Mouse (Mus musculus): Measurements from ENCODE around the gene Crcp. TPM values are rescaled to one million over a fixed set of nuclear protein-coding genes. Genes with fewer than 3 reads are reported as not detected.
"Not testable (repeated sequence)": the region's sequence is repeated elsewhere in the genome, so short reads cannot be mapped to it uniquely, and the experiment has no call there.

Crcp gene
- polyA plus RNA-seq, 1 experiment from 2014 or later: 37.0 TPM

DNA sequence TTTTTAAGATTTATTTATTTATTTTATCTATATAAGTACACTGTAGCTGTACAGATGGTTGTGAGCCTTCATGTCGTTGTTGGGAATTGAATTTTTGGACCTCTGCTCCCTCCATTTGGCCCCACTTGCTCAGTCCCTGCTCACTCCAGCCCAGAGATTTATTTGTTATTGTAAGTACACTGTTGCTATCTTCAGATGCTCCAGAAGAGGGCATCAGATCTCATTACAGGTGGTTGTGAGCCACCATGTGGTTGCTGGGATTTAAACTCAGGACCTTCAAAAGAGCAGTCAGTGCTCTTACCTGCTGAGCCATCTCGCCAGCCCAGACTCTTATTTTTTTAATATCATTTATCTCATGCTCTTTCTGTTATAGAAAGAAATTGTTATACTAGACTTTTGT, 7.2 kb downstream of the Crcp start:
- not testable (repeated sequence) for H3K36me3 ChIP-seq (ENCODE audit: control insufficient read depth, insufficient read depth, low read length); H3K4me1 ChIP-seq (replicated peaks; ENCODE audit: control insufficient read depth, insufficient read depth, low read length); H3K27me3 ChIP-seq (ENCODE audit: control insufficient read depth, insufficient read depth, low read depth, low read length); H3K4me2 ChIP-seq (ENCODE audit: low read depth, low read length); H3K9me3 ChIP-seq (ENCODE audit: control insufficient read depth, low read length); H3K27ac ChIP-seq (ENCODE audit: low read length); H3K4me3 ChIP-seq (ENCODE audit: low read length); H3K9ac ChIP-seq (ENCODE audit: low read length); ATAC-seq (ENCODE audit: low read depth)
- WGBS: 49% methylated on average over 2 of the region's 2 CpGs

- H3K27me3 ChIP-seq (ENCODE audit: control insufficient read depth, insufficient read depth, low read depth, low read length): no peaks in the 10 kb centered on the region
- H3K4me2 ChIP-seq (ENCODE audit: low read depth, low read length): no peak overlapping the region
- H3K36me3 ChIP-seq (ENCODE audit: control insufficient read depth, insufficient read depth, low read length): peaks cover 14% of the 10 kb centered on the region
- H3K27ac ChIP-seq (ENCODE audit: low read length): no peak overlapping the region
- no peak overlapping the region for H3K4me3 ChIP-seq (ENCODE audit: low read length)
- H3K4me1 ChIP-seq (replicated peaks; ENCODE audit: control insufficient read depth, insufficient read depth, low read length): no peaks in the 10 kb centered on the region
- no peak overlapping the region for H3K9ac ChIP-seq (ENCODE audit: low read length)
- no peak for ATAC-seq (ENCODE audit: low read depth)
- WGBS: 62% methylated on average over 19 of the region's 19 CpGs
- no peaks in the 10 kb centered on the region for H3K9me3 ChIP-seq (ENCODE audit: control insufficient read depth, low read length)
Measured at GRCm38 (mm10) chr5:130037752-130038455, 8.8 kb downstream of the Crcp start.

GRCm38 (mm10) chr5:130040797-130041196, 11.7 kb downstream of the Crcp start:
- Histone ChIP-seq H3K9me3 (ENCODE audit: control insufficient read depth, low read length) (no peaks in the 10 kb centered on the region), H3K4me1 (replicated peaks; ENCODE audit: control insufficient read depth, insufficient read depth, low read length) (no peaks in the 10 kb centered on the region), H3K27ac (ENCODE audit: low read length) (no peak overlapping the region), H3K9ac (ENCODE audit: low read length) (no peak overlapping the region), H3K4me2 (ENCODE audit: low read depth, low read length) (no peak overlapping the region), H3K36me3 (ENCODE audit: control insufficient read depth, insufficient read depth, low read length) (peaks cover 14% of the 10 kb centered on the region), H3K4me3 (ENCODE audit: low read length) (no peak overlapping the region), H3K27me3 (ENCODE audit: control insufficient read depth, insufficient read depth, low read depth, low read length) (no peaks in the 10 kb centered on the region)
- WGBS: 89% methylated on average over 4 of the region's 4 CpGs
- ATAC-seq (ENCODE audit: low read depth): no peak

- Histone ChIP-seq H3K4me3 (ENCODE audit: low read length) (no peak overlapping the region), H3K9ac (ENCODE audit: low read length) (no peak overlapping the region), H3K4me2 (ENCODE audit: low read depth, low read length) (no peak overlapping the region), H3K27me3 (ENCODE audit: control insufficient read depth, insufficient read depth, low read depth, low read length) (no peaks in the 10 kb centered on the region), H3K27ac (ENCODE audit: low read length) (no peak overlapping the region), H3K9me3 (ENCODE audit: control insufficient read depth, low read length) (no peaks in the 10 kb centered on the region), H3K36me3 (ENCODE audit: control insufficient read depth, insufficient read depth, low read length) (peaks cover 14% of the 10 kb centered on the region), H3K4me1 (replicated peaks; ENCODE audit: control insufficient read depth, insufficient read depth, low read length) (no peaks in the 10 kb centered on the region)
- no peak for ATAC-seq (ENCODE audit: low read depth)
- WGBS: 73% methylated on average over 4 of the region's 4 CpGs
Measured at GRCm38 (mm10) chr5:130041262-130041661, 12.2 kb downstream of the Crcp start.

DNA sequence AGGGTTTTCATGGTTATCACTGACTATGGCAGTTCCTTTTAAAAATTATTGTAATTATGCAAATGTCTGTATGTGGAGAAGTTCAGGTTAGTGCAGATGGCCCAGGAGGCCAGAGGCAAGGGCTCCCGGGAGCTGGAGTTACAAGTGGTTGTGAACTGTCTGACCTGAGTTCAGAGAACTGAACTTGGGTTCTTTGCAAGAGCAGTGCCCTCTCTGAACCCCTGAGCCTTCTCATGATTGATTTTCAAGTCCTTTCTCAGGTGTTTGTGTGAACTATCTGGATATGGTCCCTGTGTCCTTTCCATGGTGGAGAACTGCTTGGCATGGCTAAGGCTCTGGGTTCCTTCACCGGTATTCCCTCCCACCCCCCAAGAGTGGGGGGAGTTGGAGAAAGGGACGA, 14.7 kb downstream of the Crcp start:
- no peak for ATAC-seq (ENCODE audit: low read depth)
- no peak overlapping the region for H3K27ac ChIP-seq (ENCODE audit: low read length)
- no peaks in the 10 kb centered on the region for H3K9me3 ChIP-seq (ENCODE audit: control insufficient read depth, low read length)
- H3K4me3 ChIP-seq (ENCODE audit: low read length): no peak overlapping the region
- peaks cover 23% of the 10 kb centered on the region for H3K36me3 ChIP-seq (ENCODE audit: control insufficient read depth, insufficient read depth, low read length)
- no peaks in the 10 kb centered on the region for H3K4me1 ChIP-seq (replicated peaks; ENCODE audit: control insufficient read depth, insufficient read depth, low read length)
- no peak overlapping the region for H3K4me2 ChIP-seq (ENCODE audit: low read depth, low read length)
- no peak overlapping the region for H3K9ac ChIP-seq (ENCODE audit: low read length)
- WGBS: 88% methylated on average over 3 of the region's 3 CpGs
- no peaks in the 10 kb centered on the region for H3K27me3 ChIP-seq (ENCODE audit: control insufficient read depth, insufficient read depth, low read depth, low read length)

DNA sequence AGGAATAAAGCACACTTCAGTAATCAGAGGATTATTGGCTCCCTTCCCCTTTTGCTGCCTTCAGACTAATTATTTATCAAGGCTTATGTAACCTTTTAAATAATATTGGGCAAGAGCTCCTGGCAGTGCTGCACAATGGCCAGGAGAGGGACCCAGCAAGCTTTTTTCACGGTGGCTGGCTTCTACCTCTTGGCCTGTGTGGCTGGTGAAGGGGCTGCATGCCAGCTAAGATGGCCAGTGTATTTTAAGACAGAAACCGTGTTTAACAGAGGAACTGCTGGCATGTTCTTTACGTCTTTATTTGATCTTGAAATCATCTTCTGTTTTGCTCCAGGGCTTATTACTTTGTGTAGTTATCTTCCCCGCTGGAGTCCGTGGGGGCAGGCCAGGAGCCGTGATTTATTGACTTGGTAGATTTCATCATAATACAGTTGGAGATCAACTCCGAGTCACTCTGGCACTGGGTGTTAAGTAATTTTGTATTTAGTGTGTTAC, 15.2 kb downstream of the Crcp start:
- H3K36me3 ChIP-seq (ENCODE audit: control insufficient read depth, insufficient read depth, low read length): peaks cover 23% of the 10 kb centered on the region
- no peaks in the 10 kb centered on the region for H3K9me3 ChIP-seq (ENCODE audit: control insufficient read depth, low read length)
- no peak overlapping the region for H3K4me3 ChIP-seq (ENCODE audit: low read length)
- no peak overlapping the region for H3K9ac ChIP-seq (ENCODE audit: low read length)
- 57% methylated on average over 7 of the region's 7 CpGs for WGBS
- ATAC-seq (ENCODE audit: low read depth): no peak
- H3K4me2 ChIP-seq (ENCODE audit: low read depth, low read length): no peak overlapping the region
- H3K27ac ChIP-seq (ENCODE audit: low read length): no peak overlapping the region
- H3K4me1 ChIP-seq (replicated peaks; ENCODE audit: control insufficient read depth, insufficient read depth, low read length): no peaks in the 10 kb centered on the region
- no peaks in the 10 kb centered on the region for H3K27me3 ChIP-seq (ENCODE audit: control insufficient read depth, insufficient read depth, low read depth, low read length)

DNA sequence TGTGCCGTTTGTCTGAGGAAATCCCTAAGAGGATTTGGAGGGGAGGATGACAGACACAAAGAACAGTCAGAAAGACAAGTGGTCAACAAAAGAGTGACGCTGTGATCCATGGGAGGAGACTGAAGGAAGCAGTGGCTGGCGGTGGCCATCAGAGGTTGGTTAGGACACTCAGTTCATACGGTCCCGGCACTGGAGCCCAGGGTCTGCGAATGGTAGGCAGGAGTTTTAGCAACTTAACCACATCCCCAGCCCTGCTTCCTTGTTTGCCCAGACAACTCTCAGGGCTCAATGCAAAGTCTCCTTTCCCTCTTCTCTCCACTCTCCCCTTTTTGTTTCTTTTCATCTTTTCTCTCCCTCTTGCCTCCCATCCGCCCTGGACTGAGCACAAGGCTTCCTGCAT, 17.0 kb downstream of the Crcp start:
- 82% methylated on average over 7 of the region's 7 CpGs for WGBS
- no peak for ATAC-seq (ENCODE audit: low read depth)
- no peak overlapping the region for H3K4me3 ChIP-seq (ENCODE audit: low read length)

GRCm38 (mm10) chr5:130046589-130046988, 17.5 kb downstream of the Crcp start:
- ATAC-seq (ENCODE audit: low read depth): no peak
- Histone ChIP-seq H3K27me3 (ENCODE audit: control insufficient read depth, insufficient read depth, low read depth, low read length) (no peaks in the 10 kb centered on the region), H3K9ac (ENCODE audit: low read length) (no peak overlapping the region), H3K36me3 (ENCODE audit: control insufficient read depth, insufficient read depth, low read length) (peaks cover 17% of the 10 kb centered on the region), H3K27ac (ENCODE audit: low read length) (no peak overlapping the region), H3K4me2 (ENCODE audit: low read depth, low read length) (no peak overlapping the region), H3K9me3 (ENCODE audit: control insufficient read depth, low read length) (no peaks in the 10 kb centered on the region), H3K4me3 (ENCODE audit: low read length) (no peak overlapping the region), H3K4me1 (replicated peaks; ENCODE audit: control insufficient read depth, insufficient read depth, low read length) (no peaks in the 10 kb centered on the region)
- WGBS: 87% methylated on average over 10 of the region's 10 CpGs

More for the DNA sequence above, 17.0 kb downstream of the Crcp start:
- H3K27ac ChIP-seq (ENCODE audit: low read length): no peak overlapping the region
- H3K9me3 ChIP-seq (ENCODE audit: control insufficient read depth, low read length): no peaks in the 10 kb centered on the region
- H3K36me3 ChIP-seq (ENCODE audit: control insufficient read depth, insufficient read depth, low read length): peaks cover 17% of the 10 kb centered on the region
- no peak overlapping the region for H3K9ac ChIP-seq (ENCODE audit: low read length)
- no peaks in the 10 kb centered on the region for H3K4me1 ChIP-seq (replicated peaks; ENCODE audit: control insufficient read depth, insufficient read depth, low read length)
- H3K4me2 ChIP-seq (ENCODE audit: low read depth, low read length): no peak overlapping the region
- no peaks in the 10 kb centered on the region for H3K27me3 ChIP-seq (ENCODE audit: control insufficient read depth, insufficient read depth, low read depth, low read length)

- H3K27ac ChIP-seq (ENCODE audit: low read length): no peak overlapping the region
- no peaks in the 10 kb centered on the region for H3K27me3 ChIP-seq (ENCODE audit: control insufficient read depth, insufficient read depth, low read depth, low read length)
- no peak overlapping the region for H3K4me2 ChIP-seq (ENCODE audit: low read depth, low read length)
- no peak overlapping the region for H3K9ac ChIP-seq (ENCODE audit: low read length)
- no peaks in the 10 kb centered on the region for H3K4me1 ChIP-seq (replicated peaks; ENCODE audit: control insufficient read depth, insufficient read depth, low read length)
- peaks cover 17% of the 10 kb centered on the region for H3K36me3 ChIP-seq (ENCODE audit: control insufficient read depth, insufficient read depth, low read length)
- H3K4me3 ChIP-seq (ENCODE audit: low read length): no peak overlapping the region
- no peak for ATAC-seq (ENCODE audit: low read depth)
- 75% methylated on average over 6 of the region's 6 CpGs for WGBS
- H3K9me3 ChIP-seq (ENCODE audit: control insufficient read depth, low read length): no peaks in the 10 kb centered on the region
Measured at GRCm38 (mm10) chr5:130047013-130047412, 17.9 kb downstream of the Crcp start.

Measured in lung, embryonic 16.5 days (tissue).